Mouse (Mus musculus): Measurements from ENCODE around the gene Glrx5.
A peak's percentile ranks its signal among the peaks of the same experiment; 100 is the strongest.

DNA sequence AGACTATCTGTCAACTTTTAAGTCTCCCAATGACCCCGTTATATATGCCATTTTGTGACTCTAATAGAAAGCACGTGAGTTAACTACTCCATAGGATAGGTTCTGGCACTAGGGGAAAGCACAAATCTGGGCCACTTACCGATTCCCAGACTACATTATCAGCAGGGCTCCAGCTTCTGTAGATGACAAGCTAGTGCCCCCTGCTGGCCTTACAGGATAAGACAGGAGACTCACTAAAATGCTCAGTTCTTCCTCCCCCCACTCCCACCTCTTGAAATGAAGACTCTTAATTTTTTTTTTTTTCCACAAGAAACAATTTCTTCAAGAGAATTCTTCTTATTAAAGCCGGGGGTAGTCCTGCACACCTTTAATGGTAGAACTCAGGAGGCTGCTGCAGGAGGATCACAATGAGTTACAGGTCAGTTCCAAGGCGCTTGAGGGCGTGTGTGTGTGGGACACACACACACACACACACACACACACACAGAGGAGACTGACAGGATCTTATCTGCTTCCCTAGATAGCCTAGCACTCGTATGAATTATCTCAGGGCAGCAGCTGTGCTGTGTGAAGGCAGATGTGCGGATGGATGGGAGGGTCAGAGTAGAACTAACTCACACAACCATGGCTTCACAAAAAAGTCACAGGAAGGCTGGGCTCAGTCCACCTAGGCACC lies 7.1 kb upstream of the Glrx5 start:
- TF ChIP-seq CTCF (IDR thresholded peaks at IDR 0.05; ENCODE audit: low read depth, low read length), result peak; percentile 51; the same call in 1 of the 2 replicates
- no peak for TF ChIP-seq POLR2A (IDR thresholded peaks at IDR 0.05; ENCODE audit: borderline replicate concordance, low read depth, low read length)
